Mouse (Mus musculus) mesoderm, embryonic 11.5 days (tissue): ENCODE results near the gene Adgrv1.

ENCODE experiments used
- DNase-seq: peaks from one replicate; pipeline ENCODE4 v3.0.0-alpha.2; 2012; ENCODE audit warnings: low read depth, low spot score

The Adgrv1 gene

GRCm38 (mm10) chr13:81072214-81072613, 560.7 kb downstream of the Adgrv1 start:
- no peak for DNase-seq

- DNase-seq: no peak
Observed at GRCm38 (mm10) chr13:81051448-81051847, 581.5 kb downstream of the Adgrv1 start.

- no peak for DNase-seq
Observed at GRCm38 (mm10) chr13:81050911-81051310, 582.0 kb downstream of the Adgrv1 start.

- DNase-seq: no peak
Observed at GRCm38 (mm10) chr13:81045345-81045744, 587.6 kb downstream of the Adgrv1 start.
